Mouse (Mus musculus) hindbrain, embryonic 11.5 days (tissue): Measurements from ENCODE around the gene Rnf187. TPM values are rescaled to one million over a fixed set of nuclear protein-coding genes. Genes with fewer than 3 reads are reported as not detected.

Experiments
- ATAC-seq: fragments of 200-750 bp; cut with Nextera tagmentation; 2 replicates; pipeline ENCODE4 v1.8.0; 2017; ENCODE audit warnings: mild to moderate bottlenecking, moderate TSS enrichment, moderate library complexity; ENCODE audit not compliant: low FRiP score
- DNase-seq: peaks from one replicate; pipeline ENCODE4 v3.0.0-alpha.2; 2015; ENCODE audit warnings: low spot score
- H3K27ac ChIP-seq: fragments of 300-500 bp; sonication (generic); 2 replicates; pipeline ENCODE4 v1.5.1; 2014; ENCODE audit warnings: mild to moderate bottlenecking, low read depth, low read length
- H3K27me3 ChIP-seq: fragments of 300-500 bp; sonication (generic); 2 replicates; pipeline ENCODE4 v1.6.1; 2014; ENCODE audit warnings: mild to moderate bottlenecking, low read length, moderate library complexity, mixed read lengths; ENCODE audit not compliant: control insufficient read depth, insufficient read depth
- H3K36me3 ChIP-seq: fragments of 300-500 bp; sonication (generic); 2 replicates; pipeline ENCODE4 v1.6.1; 2014; ENCODE audit warnings: mild to moderate bottlenecking, low read length, moderate library complexity, mixed read lengths; ENCODE audit not compliant: control insufficient read depth, insufficient read depth
- H3K4me1 ChIP-seq: fragments of 300-500 bp; sonication (generic); replicated peaks from 2 replicates; pipeline ENCODE4 v1.6.1; 2014; ENCODE audit warnings: low read length, mixed read lengths; ENCODE audit not compliant: control insufficient read depth, insufficient read depth
- H3K4me2 ChIP-seq: fragments of 300-500 bp; sonication (generic); replicated peaks from 2 replicates; pipeline ENCODE4 v1.6.1; 2014; ENCODE audit warnings: mild to moderate bottlenecking, low read depth, low read length
- H3K4me3 ChIP-seq: fragments of 300-500 bp; sonication (generic); 2 replicates; pipeline ENCODE4 v1.5.1; 2014; ENCODE audit warnings: low read depth, low read length
- H3K9ac ChIP-seq: fragments of 300-500 bp; sonication (generic); 2 replicates; pipeline ENCODE4 v1.6.1; 2014; ENCODE audit warnings: low read depth, low read length
- H3K9me3 ChIP-seq: fragments of 300-500 bp; sonication (generic); 2 replicates; pipeline ENCODE4 v1.6.1; 2016; ENCODE audit warnings: low read length; ENCODE audit not compliant: control insufficient read depth
- WGBS: fragments of 180-500 bp; shearing (Covaris S2); extraction: QIAGEN DNeasy Blood & Tissue Kit; methylation state at CpG from one replicate; pipeline ENCODE4 v1.1.7; 2014; 5-methylcytosine and 5-hydroxymethylcytosine counted together
- polyA plus RNA-seq: library from polyadenylated mRNA; unstranded; fragments of >200 nt; fragmentation: Nextera tagmentation; extraction: Ambion mirVana; gene quantifications from 2 replicates; pipeline ENCODE4 v1.2.1, GENCODE M21; 2014

The Rnf187 gene
- polyA plus RNA-seq, 1 experiment from 2014 or later: 395 TPM

GRCm38 (mm10) chr11:58947306-58947705, 8.6 kb upstream of the Rnf187 start:
- WGBS: 81% methylated on average over 3 of the region's 3 CpGs
- DNase-seq (no peak), ATAC-seq (no peak)
- Histone ChIP-seq H3K27me3 (no peaks in the 10 kb centered on the region), H3K27ac (peak overlapping the region; percentile 97; the same call in 1 of the 2 replicates), H3K9me3 (no peaks in the 10 kb centered on the region), H3K36me3 (no peaks in the 10 kb centered on the region), H3K4me1 (no peaks in the 10 kb centered on the region), H3K4me3 (no peak overlapping the region), H3K4me2 (no peak overlapping the region), H3K9ac (no peak overlapping the region; the same call in 1 of the 2 replicates)

DNA sequence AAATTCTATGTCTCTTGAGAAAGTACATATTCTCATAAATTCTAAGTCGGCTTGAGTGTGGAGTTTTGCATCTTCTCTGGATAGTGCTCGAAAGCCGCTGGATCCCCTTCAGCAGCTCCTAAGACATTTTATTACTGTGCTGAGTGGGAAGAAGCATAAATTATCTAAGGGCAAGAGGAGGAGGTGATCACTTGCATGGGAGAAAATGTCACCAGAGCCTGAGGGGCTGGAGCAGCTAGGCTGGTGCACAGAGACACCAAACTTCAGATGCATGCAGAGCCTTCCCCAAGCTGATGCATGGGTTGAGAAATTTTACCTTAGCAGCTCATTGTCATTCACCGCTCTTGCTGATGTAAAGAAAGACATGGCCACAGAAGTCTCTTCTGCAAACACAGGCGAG, 5.4 kb upstream of the Rnf187 start:
- Histone ChIP-seq H3K27me3 (no peaks in the 10 kb centered on the region), H3K36me3 (no peaks in the 10 kb centered on the region), H3K27ac (no peak overlapping the region), H3K4me3 (no peak overlapping the region), H3K4me2 (no peak overlapping the region), H3K4me1 (no peaks in the 10 kb centered on the region), H3K9ac (no peak overlapping the region), H3K9me3 (no peaks in the 10 kb centered on the region)
- DNase-seq (no peak), ATAC-seq (no peak)
- 80% methylated on average over 5 of the region's 5 CpGs for WGBS

GRCm38 (mm10) chr11:58939088-58939439, 348 bp upstream of the Rnf187 start:
- Histone ChIP-seq H3K36me3 (0 out of 2 replicates have a peak, but pooled peaks cover 3% of the 10 kb centered on the region), H3K27me3 (no peaks in the 10 kb centered on the region), H3K9ac (peak overlapping the region; percentile 96; the same call in 1 of the 2 replicates), H3K4me2 (peak overlapping the region; percentile 82), H3K4me3 (peak overlapping the region; percentile 95), H3K27ac (peak overlapping the region; percentile 75), H3K4me1 (0 out of 2 replicates have a peak, but pooled peaks cover 3% of the 10 kb centered on the region), H3K9me3 (no peaks in the 10 kb centered on the region)
- no peak for DNase-seq
- no peak for ATAC-seq
- 20% methylated on average over 6 of the region's 6 CpGs for WGBS

DNA sequence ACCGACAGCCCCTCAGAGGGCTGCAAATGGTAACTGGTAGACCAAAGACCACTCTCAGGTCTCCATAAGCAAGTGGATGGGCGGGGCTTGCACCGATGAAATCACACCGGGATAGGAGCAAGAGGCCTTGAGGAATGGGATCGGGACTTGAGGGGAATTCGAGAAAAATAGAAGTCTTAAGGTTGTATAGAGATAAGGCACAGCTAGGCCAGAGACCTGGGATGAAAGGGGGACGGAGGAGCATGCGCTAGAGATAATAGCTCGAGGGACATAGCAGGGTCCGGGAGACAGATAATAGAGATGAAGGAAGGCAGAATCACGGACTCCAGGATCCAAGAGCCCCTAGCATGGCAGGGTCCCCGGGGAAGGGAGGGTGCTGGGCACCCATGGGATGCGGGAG, 807 bp downstream of the Rnf187 start:
- Histone ChIP-seq H3K36me3 (peaks cover 9% of the 10 kb centered on the region), H3K4me1 (0 out of 2 replicates have a peak, but pooled peaks cover 3% of the 10 kb centered on the region), H3K4me2 (peak overlapping the region; percentile 82), H3K9ac (peak overlapping the region; percentile 96), H3K27ac (peak overlapping the region; percentile 88), H3K9me3 (no peaks in the 10 kb centered on the region), H3K27me3 (no peaks in the 10 kb centered on the region), H3K4me3 (peak overlapping the region; percentile 95)
- peak; percentile 55 for DNase-seq
- WGBS: 1% methylated on average over 13 of the region's 13 CpGs
- peak; percentile 2; the same call in 1 of the 2 replicates for ATAC-seq

GRCm38 (mm10) chr11:58931576-58931975, 7.1 kb downstream of the Rnf187 start:
- peaks cover 12% of the 10 kb centered on the region for H3K36me3 ChIP-seq
- no peak overlapping the region for H3K4me3 ChIP-seq
- H3K9me3 ChIP-seq: no peaks in the 10 kb centered on the region
- WGBS: 86% methylated on average over 4 of the region's 4 CpGs
- H3K27ac ChIP-seq: no peak overlapping the region
- 0 out of 2 replicates have a peak, but pooled peaks cover 1% of the 10 kb centered on the region for H3K4me1 ChIP-seq
- no peak for ATAC-seq
- DNase-seq: no peak
- no peak overlapping the region for H3K9ac ChIP-seq
- H3K27me3 ChIP-seq: no peaks in the 10 kb centered on the region
- no peak overlapping the region for H3K4me2 ChIP-seq

GRCm38 (mm10) chr11:58930254-58930653, 8.5 kb downstream of the Rnf187 start:
- WGBS: 95% methylated on average over 3 of the region's 3 CpGs

GRCm38 (mm10) chr11:58929641-58930040, 9.1 kb downstream of the Rnf187 start:
- no peaks in the 10 kb centered on the region for H3K4me1 ChIP-seq
- H3K27me3 ChIP-seq: no peaks in the 10 kb centered on the region
- H3K9me3 ChIP-seq: no peaks in the 10 kb centered on the region
- DNase-seq (no peak), ATAC-seq (no peak)
- no peak overlapping the region for H3K4me3 ChIP-seq
- H3K27ac ChIP-seq: no peak overlapping the region
- WGBS: 68% methylated on average over 3 of the region's 3 CpGs
- peaks cover 10% of the 10 kb centered on the region for H3K36me3 ChIP-seq
- no peak overlapping the region for H3K4me2 ChIP-seq
- no peak overlapping the region for H3K9ac ChIP-seq

More at GRCm38 (mm10) chr11:58930254-58930653, 8.5 kb downstream of the Rnf187 start:
- Histone ChIP-seq H3K4me3 (no peak overlapping the region), H3K36me3 (peaks cover 10% of the 10 kb centered on the region), H3K4me1 (no peaks in the 10 kb centered on the region), H3K27ac (no peak overlapping the region), H3K27me3 (no peaks in the 10 kb centered on the region), H3K4me2 (no peak overlapping the region), H3K9ac (no peak overlapping the region), H3K9me3 (no peaks in the 10 kb centered on the region)
- ATAC-seq (no peak), DNase-seq (no peak)

DNA sequence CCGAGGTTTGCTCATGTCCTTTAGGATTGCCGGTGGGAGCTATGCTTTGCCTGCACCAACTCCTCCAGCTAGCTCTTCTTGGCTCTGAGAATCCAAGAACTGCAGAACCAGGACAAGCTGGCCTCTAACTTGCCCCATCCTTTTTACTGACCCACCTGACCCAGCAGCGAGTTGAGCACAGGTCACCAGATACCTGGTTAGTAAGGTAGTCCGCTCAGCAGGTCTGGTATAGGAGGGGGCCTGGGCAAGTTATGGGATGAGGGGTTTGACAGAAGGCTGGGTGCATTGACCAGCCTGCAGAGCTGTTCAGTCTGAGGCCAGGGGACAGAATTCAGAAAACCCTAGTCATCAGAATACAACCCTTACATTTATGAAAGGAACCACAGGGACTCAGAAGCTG, 9.7 kb downstream of the Rnf187 start:
- Histone ChIP-seq H3K27ac (no peak overlapping the region), H3K9ac (no peak overlapping the region), H3K4me2 (no peak overlapping the region), H3K4me1 (no peaks in the 10 kb centered on the region), H3K27me3 (no peaks in the 10 kb centered on the region), H3K36me3 (peaks cover 10% of the 10 kb centered on the region), H3K9me3 (no peaks in the 10 kb centered on the region), H3K4me3 (no peak overlapping the region)
- ATAC-seq (no peak), DNase-seq (no peak)
- WGBS: 80% methylated on average over 4 of the region's 4 CpGs
